Mouse (Mus musculus) thymus, adult 2 months (tissue): ENCODE results near the gene Taf8.

ENCODE experiments used
- CTCF ChIP-seq: fragments of 200-500 bp; IDR thresholded peaks from 2 replicates; pipeline ENCODE4 v1.5.1; 2012; ENCODE audit warnings: mild to moderate bottlenecking, control low read depth, low read length, moderate library complexity, borderline replicate concordance; ENCODE audit not compliant: control insufficient read depth, poor library complexity, insufficient read depth; ENCODE audit errors: extremely low read depth
- POLR2A ChIP-seq: fragments of 200-500 bp; IDR thresholded peaks from 2 replicates; pipeline ENCODE4 v1.6.1; 2012; ENCODE audit warnings: mild to moderate bottlenecking, low read length, control low read depth, moderate library complexity; ENCODE audit not compliant: control insufficient read depth, poor library complexity, insufficient read depth; ENCODE audit errors: extremely low read depth

- no peak for TF ChIP-seq CTCF
- TF ChIP-seq POLR2A = no peak
Observed at GRCm38 (mm10) chr17:47522536-47522935, 20.4 kb upstream of the Taf8 start.
